Mouse (Mus musculus) ES-Bruce4 (cell line): ENCODE data around the gene Ntm.

ENCODE experiments used
- CTCF ChIP-seq: IDR thresholded peaks from one replicate; pipeline ENCODE4 v1.8.1; 2011; ENCODE audit warnings: low read depth, low read length
- POLR2A ChIP-seq: IDR thresholded peaks from one replicate; pipeline ENCODE4 v1.8.1; 2011; ENCODE audit warnings: low read length; ENCODE audit not compliant: insufficient read depth

DNA sequence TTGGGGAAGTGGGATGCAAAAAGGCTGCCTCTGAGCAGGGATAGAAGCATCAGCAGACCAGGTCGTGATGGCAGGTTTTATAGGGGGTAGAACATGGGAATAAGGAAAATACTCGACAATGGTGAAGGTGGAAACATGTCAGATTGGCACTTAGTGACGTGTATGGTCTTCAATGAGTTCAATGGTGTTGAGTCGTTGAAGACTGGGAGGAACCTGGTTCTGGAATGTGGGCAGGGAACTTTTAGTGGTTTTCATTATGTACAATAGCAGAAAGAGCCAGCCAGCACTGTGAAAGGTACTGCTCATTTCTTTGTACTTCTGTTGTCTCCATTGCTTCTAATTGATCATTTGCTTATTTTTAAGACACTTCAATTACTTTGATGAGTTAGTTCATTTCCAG is 214.9 kb downstream of the Ntm start:
- no peak for TF ChIP-seq CTCF
- TF ChIP-seq POLR2A = no peak
